Mouse (Mus musculus): Measurements from ENCODE around the gene Phactr1.

Gene Phactr1

GRCm38 (mm10) chr13:42976144-42976543 lies 295.7 kb downstream of the Phactr1 start:
- no peak for DNase-seq (ENCODE audit: low spot score)

- DNase-seq (ENCODE audit: low spot score), result no peak
Observed at GRCm38 (mm10) chr13:42976967-42977366, 296.5 kb downstream of the Phactr1 start.

- no peak for DNase-seq (ENCODE audit: low spot score)
Observed at GRCm38 (mm10) chr13:42980581-42980980, 300.2 kb downstream of the Phactr1 start.

- no peak for DNase-seq (ENCODE audit: low spot score)
Observed at GRCm38 (mm10) chr13:42982646-42983045, 302.2 kb downstream of the Phactr1 start.

- DNase-seq (ENCODE audit: low spot score), result no peak
Observed at GRCm38 (mm10) chr13:42985806-42986205, 305.4 kb downstream of the Phactr1 start.

- no peak for DNase-seq (ENCODE audit: low spot score)
Observed at GRCm38 (mm10) chr13:42987931-42988579, 307.6 kb downstream of the Phactr1 start.

- DNase-seq (ENCODE audit: low spot score), result no peak
Observed at GRCm38 (mm10) chr13:42989481-42989880, 309.1 kb downstream of the Phactr1 start.

- no peak for DNase-seq (ENCODE audit: low spot score)
Observed at GRCm38 (mm10) chr13:42990051-42990450, 309.6 kb downstream of the Phactr1 start.

- no peak for DNase-seq (ENCODE audit: low spot score)
Observed at GRCm38 (mm10) chr13:42990493-42991111, 310.2 kb downstream of the Phactr1 start.

GRCm38 (mm10) chr13:42991164-42991563 lies 310.7 kb downstream of the Phactr1 start:
- no peak for DNase-seq (ENCODE audit: low spot score)

- no peak for DNase-seq (ENCODE audit: low spot score)
Observed at GRCm38 (mm10) chr13:42992306-42992705, 311.9 kb downstream of the Phactr1 start.

GRCm38 (mm10) chr13:42994276-42994675 lies 313.9 kb downstream of the Phactr1 start:
- DNase-seq (ENCODE audit: low spot score), result no peak

GRCm38 (mm10) chr13:42996188-42996587 lies 315.8 kb downstream of the Phactr1 start:
- DNase-seq (ENCODE audit: low spot score), result no peak

- DNase-seq (ENCODE audit: low spot score), result no peak
Observed at GRCm38 (mm10) chr13:42999287-42999686, 318.9 kb downstream of the Phactr1 start.

GRCm38 (mm10) chr13:43005131-43005579 lies 324.7 kb downstream of the Phactr1 start:
- no peak for DNase-seq (ENCODE audit: low spot score)

- DNase-seq (ENCODE audit: low spot score), result no peak
Observed at GRCm38 (mm10) chr13:43008466-43008865, 328.0 kb downstream of the Phactr1 start.

- DNase-seq (ENCODE audit: low spot score), result no peak
Observed at GRCm38 (mm10) chr13:43009596-43009995, 329.2 kb downstream of the Phactr1 start.

GRCm38 (mm10) chr13:43011516-43011915 lies 331.1 kb downstream of the Phactr1 start:
- no peak for DNase-seq (ENCODE audit: low spot score)

- no peak for DNase-seq (ENCODE audit: low spot score)
Observed at GRCm38 (mm10) chr13:43013984-43014383, 333.6 kb downstream of the Phactr1 start.

GRCm38 (mm10) chr13:43015768-43016167 lies 335.3 kb downstream of the Phactr1 start:
- DNase-seq (ENCODE audit: low spot score), result no peak

- DNase-seq (ENCODE audit: low spot score), result no peak
Observed at GRCm38 (mm10) chr13:43018863-43019262, 338.4 kb downstream of the Phactr1 start.

GRCm38 (mm10) chr13:43021031-43021430 lies 340.6 kb downstream of the Phactr1 start:
- DNase-seq (ENCODE audit: low spot score), result no peak

- no peak for DNase-seq (ENCODE audit: low spot score)
Observed at GRCm38 (mm10) chr13:43023005-43023404, 342.6 kb downstream of the Phactr1 start.

- no peak for DNase-seq (ENCODE audit: low spot score)
Observed at GRCm38 (mm10) chr13:43027568-43027967, 347.1 kb downstream of the Phactr1 start.
